In genomic region chr10:53379709-53380106, GRCm38 (mm10) we compare ENCODE assay signal across 8 mouse cellular contexts. TPM values are rescaled to one million over a fixed set of nuclear protein-coding genes. Genes with fewer than 3 reads are reported as not detected.
DNase-seq lines count a peak whose midpoint lies in the region; ATAC-seq and TF ChIP-seq lines count a peak whose summit lies in the region.

Gene Cep85l, minus strand, starts transcription at chr10:53379947.

- no peaks in the 10 kb centered on the region for H3K4me1 ChIP-seq in ES-E14 (ENCODE audit: control insufficient read depth in 2 of 2, insufficient read depth in 2 of 2, low read length in 2 of 2, poor library complexity in 1 of 2)
- peaks cover 14% of the 10 kb centered on the region for H3K4me1 ChIP-seq in forebrain, embryonic 14.5 days (ENCODE audit: control insufficient read depth, insufficient read depth, low read length)
- peaks cover 11% of the 10 kb centered on the region for H3K4me1 ChIP-seq in liver, postnatal 0 days (ENCODE audit: insufficient read depth)
- peaks cover 33% of the 10 kb centered on the region for H3K4me1 ChIP-seq in neural tube, embryonic 13.5 days (replicated peaks)
- H3K4me1 ChIP-seq in testis, adult 2 months (ENCODE audit: control insufficient read depth, insufficient read depth, low read length), result peaks cover 4% of the 10 kb centered on the region

- DNase-seq in ES-E14 (ENCODE audit: low read depth, low spot score), result peak; percentile 76
- DNase-seq in cerebellum, adult 11 months, result peak; percentile 86
- peak; percentile 95 for DNase-seq in forebrain, embryonic 14.5 days (ENCODE audit: low spot score)
- peak; percentile 92 to 93 for DNase-seq in heart, postnatal 14 days
- peak; percentile 90 for DNase-seq in layer of hippocampus, adult 11-12 months (ENCODE audit: low spot score)
- peak; percentile 96 for DNase-seq in liver, postnatal 0 days

- H3K9ac ChIP-seq in ES-E14 (ENCODE audit: insufficient read depth, low read depth, low read length, poor library complexity, severe bottlenecking), result peak within 1 kb of the TSS; percentile 83
- H3K9ac ChIP-seq in forebrain, embryonic 14.5 days (ENCODE audit: low read length), result peak within 1 kb of the TSS; percentile 98
- peak within 1 kb of the TSS; percentile 96 for H3K9ac ChIP-seq in liver, postnatal 0 days (replicated peaks)
- H3K9ac ChIP-seq in neural tube, embryonic 13.5 days, result peak within 1 kb of the TSS; percentile 99

- peak; percentile 59 for TF ChIP-seq POLR2A in testis, adult 2 months (IDR thresholded peaks at IDR 0.05; ENCODE audit: control insufficient read depth, low read depth, low read length)

- peak within 1 kb of the TSS; percentile 76 to 81 for H3K4me3 ChIP-seq in ES-E14 (ENCODE audit: insufficient read depth in 1 of 2, low read depth in 1 of 2, low read length in 2 of 2, poor library complexity in 1 of 2, severe bottlenecking in 1 of 2)
- H3K4me3 ChIP-seq in forebrain, embryonic 14.5 days (ENCODE audit: low read depth, low read length), result peak within 1 kb of the TSS; percentile 89
- H3K4me3 ChIP-seq in liver, postnatal 0 days (ENCODE audit: low read depth, low read length), result peak within 1 kb of the TSS; percentile 77
- peak within 1 kb of the TSS; percentile 92 for H3K4me3 ChIP-seq in neural tube, embryonic 13.5 days
- H3K4me3 ChIP-seq in testis, adult 2 months (ENCODE audit: control insufficient read depth, low read depth, low read length), result peak within 1 kb of the TSS; percentile 95

- TF ChIP-seq CTCF in liver, postnatal 0 days (IDR thresholded peaks at IDR 0.05; ENCODE audit: low read depth), result no peak
- TF ChIP-seq CTCF in testis, adult 2 months (IDR thresholded peaks at IDR 0.05; ENCODE audit: control insufficient read depth, insufficient read depth, insufficient replicate concordance, low read depth, low read length), result no peak

- H3K27me3 ChIP-seq in forebrain, embryonic 14.5 days (replicated peaks; ENCODE audit: control insufficient read depth, insufficient read depth, low read length), result no peaks in the 10 kb centered on the region
- H3K27me3 ChIP-seq in liver, postnatal 0 days (ENCODE audit: insufficient read depth, low read length), result no peaks in the 10 kb centered on the region
- H3K27me3 ChIP-seq in neural tube, embryonic 13.5 days, result no peaks in the 10 kb centered on the region
- H3K27me3 ChIP-seq in testis, adult 2 months (ENCODE audit: control insufficient read depth, insufficient read depth, low read length), result no peaks in the 10 kb centered on the region

- in situ Hi-C loops in ES-E14 (cut with MboI; ENCODE audit: low sequenced_read_pairs in 2 of 2, unreplicated experiment in 2 of 2), result no loop called here

- TF ChIP-seq EP300 in liver, postnatal 0 days (IDR thresholded peaks at IDR 0.05; ENCODE audit: low read depth), result no peak

- ATAC-seq in forebrain, embryonic 14.5 days, result peak; percentile 99
- peak; percentile 90 for ATAC-seq in liver, postnatal 0 days
- ATAC-seq in neural tube, embryonic 13.5 days (ENCODE audit: low read depth), result peak; percentile 99

- H3K9me3 ChIP-seq in ES-E14 (ENCODE audit: control insufficient read depth, insufficient read depth, low read depth, low read length), result no peaks in the 10 kb centered on the region
- H3K9me3 ChIP-seq in forebrain, embryonic 14.5 days (replicated peaks; ENCODE audit: control insufficient read depth, low read length), result no peaks in the 10 kb centered on the region
- H3K9me3 ChIP-seq in liver, postnatal 0 days (ENCODE audit: low read length), result no peaks in the 10 kb centered on the region
- H3K9me3 ChIP-seq in neural tube, embryonic 13.5 days, result no peaks in the 10 kb centered on the region

- peak within 1 kb of the TSS; percentile 65 for H3K4me2 ChIP-seq in forebrain, embryonic 14.5 days (ENCODE audit: low read length)
- peak within 1 kb of the TSS; percentile 77 for H3K4me2 ChIP-seq in liver, postnatal 0 days (ENCODE audit: low read depth, low read length)
- peak within 1 kb of the TSS; percentile 66 for H3K4me2 ChIP-seq in neural tube, embryonic 13.5 days

- no peak within 1 kb of the TSS for H3K27ac ChIP-seq in ES-E14 (ENCODE audit: insufficient read depth, low read depth, low read length, poor library complexity, severe bottlenecking)
- H3K27ac ChIP-seq in forebrain, embryonic 14.5 days (ENCODE audit: low read depth, low read length), result peak within 1 kb of the TSS; percentile 98
- peak within 1 kb of the TSS; percentile 96 for H3K27ac ChIP-seq in liver, postnatal 0 days (ENCODE audit: low read depth)
- peak within 1 kb of the TSS; percentile 98 for H3K27ac ChIP-seq in neural tube, embryonic 13.5 days (replicated peaks)
- H3K27ac ChIP-seq in testis, adult 2 months (ENCODE audit: control insufficient read depth, insufficient read depth, low read depth, low read length), result peak within 1 kb of the TSS; percentile 93

- H3K36me3 ChIP-seq in ES-E14 (ENCODE audit: control insufficient read depth, insufficient read depth, low read length, poor library complexity, severe bottlenecking), result no peaks in the 10 kb centered on the region
- H3K36me3 ChIP-seq in forebrain, embryonic 14.5 days (ENCODE audit: control insufficient read depth, insufficient read depth, low read length), result no peaks in the 10 kb centered on the region
- no peaks in the 10 kb centered on the region for H3K36me3 ChIP-seq in liver, postnatal 0 days (replicated peaks; ENCODE audit: insufficient read depth, low read length)
- no peaks in the 10 kb centered on the region for H3K36me3 ChIP-seq in neural tube, embryonic 13.5 days
- H3K36me3 ChIP-seq in testis, adult 2 months (ENCODE audit: control insufficient read depth, insufficient read depth, low read length), result no peaks in the 10 kb centered on the region

- intact Hi-C loops in heart, postnatal 14 days (cut with DNase I), result loop anchor here (2.0 kb wide), 2 partner anchors 57 to 87 kb away; no protein-coding TSS in a partner anchor

- under 1% methylated on average over 22 of the region's 31 CpGs for WGBS in forebrain, embryonic 14.5 days
- WGBS in liver, postnatal 0 days (ENCODE audit: insufficient replicate concordance), result under 1% methylated on average over 29 of the region's 31 CpGs
- WGBS in neural tube, embryonic 13.5 days, result under 1% methylated on average over 31 of the region's 31 CpGs

TF ChIP-seq in ES-E14, 5 proteins besides CTCF, POLR2A, EP300 and RAD21:
- TF ChIP-seq ZNF384 (IDR thresholded peaks at IDR 0.05; ENCODE audit: low read depth, low read length), result no peak
- TF ChIP-seq HCFC1 (IDR thresholded peaks at IDR 0.05; ENCODE audit: borderline replicate concordance, insufficient read depth, low read length), result no peak
- TF ChIP-seq MAFK (IDR thresholded peaks at IDR 0.05; ENCODE audit: insufficient read depth, low read depth, low read length), result no peak
- TF ChIP-seq CHD2 (IDR thresholded peaks at IDR 0.05; ENCODE audit: low read depth, low read length), result no peak
- no peak for TF ChIP-seq ZC3H11A (IDR thresholded peaks at IDR 0.05; ENCODE audit: borderline replicate concordance, low read depth, low read length)
TF ChIP-seq in ES-E14: peak in this region for 0.

RNA-seq across cellular contexts. Expression of gene Cep85l, which starts in this region (rescaled TPM):
- 3.4 and 3.6 TPM in 2 replicates for total RNA-seq in ES-E14 (2012; rRNA removed)
- polyA plus RNA-seq in forebrain, embryonic 14.5 days (2014; fragmentation: Nextera tagmentation; extraction: Ambion mirVana), result 10.3 and 12.2 TPM in 2 replicates
- total RNA-seq in heart, postnatal 14 days (2021), result 10 to 100 TPM; 18.8 to 21.0 TPM
- 2.5 and 5.4 TPM in 2 replicates for polyA plus RNA-seq in liver, postnatal 0 days (2015; fragmentation: Nextera tagmentation; extraction: Ambion mirVana)
- 5.2 and 6.3 TPM in 2 replicates for polyA plus RNA-seq in neural tube, embryonic 13.5 days (2015; fragmentation: Nextera tagmentation; extraction: Ambion mirVana)
- polyA plus RNA-seq in testis, adult 2 months (2012; rRNA removed), result 147 and 189 TPM in 2 replicates

Comparison
In these comparisons a context has a peak if more than half of its experiments do, and no peak if none do; other contexts are left out.
1. RNA of gene Cep85l (polyA plus RNA-seq): 147 to 189 TPM in testis, adult 2 months; 10.3 to 12.2 TPM in forebrain, embryonic 14.5 days, 2.5 to 5.4 TPM in liver, postnatal 0 days and 5.2 to 6.3 TPM in neural tube, embryonic 13.5 days; every median in the first group is over 10 times any median in the second.
2. Peak in every context shown above with its lines, with median percentiles within 50 percentile points of each other: DNase-seq, H3K4me3 ChIP-seq, H3K9ac ChIP-seq, ATAC-seq and H3K4me2 ChIP-seq.